Mouse (Mus musculus): ENCODE measurements around the gene Akr1cl.
"Not testable (repeated sequence)": the region's sequence is repeated elsewhere in the genome, so short reads cannot be mapped to it uniquely, and the experiment has no call there.

DNA sequence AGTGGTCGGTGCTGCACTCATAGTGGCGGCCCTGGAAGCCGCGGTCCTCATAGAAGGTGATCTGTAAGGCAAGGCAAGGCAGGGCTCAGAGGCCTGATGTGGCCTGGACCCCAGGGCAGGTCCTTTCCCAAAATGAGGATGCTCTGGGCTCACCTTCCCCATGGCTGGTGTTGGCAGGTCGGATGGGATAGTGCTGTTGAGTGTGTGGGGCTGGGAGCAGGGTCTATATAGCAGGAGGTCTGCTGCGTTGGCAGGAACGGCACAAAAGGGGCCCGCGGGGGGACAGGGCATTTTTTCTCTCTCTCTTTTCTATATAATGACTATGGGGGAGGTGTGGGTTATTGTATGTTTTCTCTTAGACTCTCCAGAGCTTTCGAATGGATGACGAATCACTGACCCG is 18.4 kb upstream of the Akr1cl start, which contains the start of gene Cryge:
- TF ChIP-seq CTCF (IDR thresholded peaks at IDR 0.05; ENCODE audit: control insufficient read depth, insufficient read depth, insufficient read length); MAX (IDR thresholded peaks at IDR 0.05); USF1 (IDR thresholded peaks at IDR 0.05; ENCODE audit: low read depth): not testable (repeated sequence)
